Mouse (Mus musculus): Measurements from ENCODE around the gene Gm21721.
"Not testable (repeated sequence)": the region's sequence is repeated elsewhere in the genome, so short reads cannot be mapped to it uniquely, and the experiment has no call there.

The Gm21721 gene

DNA sequence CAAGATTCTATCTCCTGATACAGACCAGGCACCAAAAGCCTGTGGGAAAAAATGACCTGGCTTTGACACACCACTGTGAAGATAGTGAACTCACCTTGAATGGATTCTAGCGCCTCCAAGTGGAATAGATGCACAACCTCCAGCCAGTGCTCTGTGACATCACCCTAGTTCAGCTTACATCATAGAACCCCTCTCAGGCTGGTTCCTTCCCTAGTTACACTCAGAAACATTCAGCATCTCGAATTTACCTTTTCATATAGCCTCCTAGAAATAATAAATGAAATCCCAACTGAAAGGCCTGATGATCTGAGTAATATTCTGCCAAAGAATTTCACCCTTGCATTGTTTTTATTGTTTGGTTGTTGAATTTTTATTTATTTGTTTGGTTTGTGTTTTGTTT, at the start of gene Gm21721:
TSS of gene Gm21721 (minus strand) at position 101 of the 400 bp plus-strand sequence.
- DNase-seq (ENCODE audit: low read depth, low spot score): not testable (repeated sequence)
